Mouse (Mus musculus) heart, embryonic 12.5 days (tissue): Measurements from ENCODE around the gene Syngap1. TPM values are rescaled to one million over a fixed set of nuclear protein-coding genes. Genes with fewer than 3 reads are reported as not detected.

Experiments used
- ATAC-seq: fragments of 200-750 bp; cut with Nextera tagmentation; 2 replicates; pipeline ENCODE4 v1.8.0; 2017; ENCODE audit warnings: moderate TSS enrichment, moderate library complexity; ENCODE audit not compliant: insufficient number of reproducible peaks, low FRiP score
- H3K27ac ChIP-seq: fragments of 300-500 bp; sonication (generic); 2 replicates; pipeline ENCODE4 v1.5.1; 2016; ENCODE audit warnings: mild to moderate bottlenecking, moderate library complexity; ENCODE audit not compliant: poor library complexity, severe bottlenecking
- H3K27me3 ChIP-seq: fragments of 300-500 bp; sonication (generic); replicated peaks from 2 replicates; pipeline ENCODE4 v1.6.1; 2016; ENCODE audit warnings: mild to moderate bottlenecking, moderate library complexity
- H3K36me3 ChIP-seq: fragments of 300-500 bp; sonication (generic); 2 replicates; pipeline ENCODE4 v1.6.1; 2016; ENCODE audit warnings: mild to moderate bottlenecking, moderate library complexity
- H3K4me1 ChIP-seq: fragments of 300-500 bp; sonication (generic); replicated peaks from 2 replicates; pipeline ENCODE4 v1.6.1; 2016; ENCODE audit warnings: mild to moderate bottlenecking
- H3K4me2 ChIP-seq: fragments of 300-500 bp; sonication (generic); 2 replicates; pipeline ENCODE4 v1.6.1; 2016; ENCODE audit warnings: mild to moderate bottlenecking, moderate library complexity
- H3K4me3 ChIP-seq: fragments of 300-500 bp; sonication (generic); 2 replicates; pipeline ENCODE4 v1.5.1; 2016; ENCODE audit warnings: mild to moderate bottlenecking
- H3K9ac ChIP-seq: fragments of 300-500 bp; sonication (generic); 2 replicates; pipeline ENCODE4 v1.6.1; 2016; ENCODE audit warnings: mild to moderate bottlenecking, moderate library complexity
- H3K9me3 ChIP-seq: fragments of 300-500 bp; sonication (generic); replicated peaks from 2 replicates; pipeline ENCODE4 v1.6.1; 2016; ENCODE audit warnings: mild to moderate bottlenecking, moderate library complexity
- WGBS: fragments of 180-500 bp; shearing (Covaris S2); methylation state at CpG from one replicate; pipeline ENCODE4 v1.1.7; 2016; 5-methylcytosine and 5-hydroxymethylcytosine counted together
- polyA plus RNA-seq: library from polyadenylated mRNA; unstranded; fragments of >200 nt; fragmentation: Nextera tagmentation; extraction: Ambion mirVana; gene quantifications from 2 replicates; pipeline ENCODE4 v1.2.1, GENCODE M21; 2016

Syngap1 gene
- polyA plus RNA-seq, 1 experiment from 2014 or later: 2.2 TPM

GRCm38 (mm10) chr17:26995562-26995961 lies 54.5 kb downstream of the Syngap1 start:
- no peak for ATAC-seq
- Histone ChIP-seq H3K4me2 (no peak overlapping the region), H3K9ac (no peak overlapping the region), H3K27ac (no peak overlapping the region), H3K4me1 (peaks cover 32% of the 10 kb centered on the region), H3K27me3 (no peaks in the 10 kb centered on the region), H3K9me3 (no peaks in the 10 kb centered on the region), H3K36me3 (no peaks in the 10 kb centered on the region), H3K4me3 (no peak overlapping the region)
- WGBS: 57% methylated on average over 8 of the region's 8 CpGs

GRCm38 (mm10) chr17:26997661-26998060 lies 56.6 kb downstream of the Syngap1 start:
- no peak overlapping the region for H3K27ac ChIP-seq
- no peak overlapping the region for H3K4me2 ChIP-seq
- no peak overlapping the region for H3K9ac ChIP-seq
- H3K4me1 ChIP-seq: peaks cover 32% of the 10 kb centered on the region
- 63% methylated on average over 4 of the region's 4 CpGs for WGBS
- no peaks in the 10 kb centered on the region for H3K9me3 ChIP-seq
- ATAC-seq: no peak
- no peaks in the 10 kb centered on the region for H3K36me3 ChIP-seq
- H3K27me3 ChIP-seq: no peaks in the 10 kb centered on the region
- no peak overlapping the region for H3K4me3 ChIP-seq

- Histone ChIP-seq H3K9ac (no peak overlapping the region), H3K4me3 (no peak overlapping the region), H3K4me2 (no peak overlapping the region), H3K36me3 (no peaks in the 10 kb centered on the region), H3K9me3 (no peaks in the 10 kb centered on the region), H3K4me1 (peaks cover 32% of the 10 kb centered on the region), H3K27ac (no peak overlapping the region), H3K27me3 (no peaks in the 10 kb centered on the region)
- ATAC-seq: no peak
- 62% methylated on average over 15 of the region's 15 CpGs for WGBS
These were observed 57.2 kb downstream of the Syngap1 start for GRCm38 (mm10) chr17:26998283-26998682.

- Histone ChIP-seq H3K9ac (no peak overlapping the region), H3K4me3 (no peak overlapping the region), H3K4me1 (peaks cover 26% of the 10 kb centered on the region), H3K27me3 (peaks cover 9% of the 10 kb centered on the region; the same call in 1 of the 2 replicates), H3K9me3 (no peaks in the 10 kb centered on the region), H3K4me2 (no peak overlapping the region), H3K27ac (no peak overlapping the region), H3K36me3 (no peaks in the 10 kb centered on the region)
- WGBS: 67% methylated on average over 12 of the region's 12 CpGs
- ATAC-seq: no peak
These were observed 58.9 kb downstream of the Syngap1 start for GRCm38 (mm10) chr17:26999996-27000395.

GRCm38 (mm10) chr17:27001151-27001550 lies 60.1 kb downstream of the Syngap1 start:
- no peak for ATAC-seq
- H3K9ac ChIP-seq: no peak overlapping the region
- no peaks in the 10 kb centered on the region for H3K36me3 ChIP-seq
- H3K4me1 ChIP-seq: peaks cover 15% of the 10 kb centered on the region
- H3K4me2 ChIP-seq: no peak overlapping the region
- no peak overlapping the region for H3K27ac ChIP-seq
- no peak overlapping the region for H3K4me3 ChIP-seq
- H3K9me3 ChIP-seq: no peaks in the 10 kb centered on the region
- peaks cover 11% of the 10 kb centered on the region; the same call in 1 of the 2 replicates for H3K27me3 ChIP-seq
- 73% methylated on average over 7 of the region's 7 CpGs for WGBS

- no peak overlapping the region for H3K27ac ChIP-seq
- H3K9me3 ChIP-seq: no peaks in the 10 kb centered on the region
- 45% methylated on average over 6 of the region's 6 CpGs for WGBS
- H3K9ac ChIP-seq: no peak overlapping the region
- H3K4me1 ChIP-seq: peaks cover 11% of the 10 kb centered on the region; the same call in 1 of the 2 replicates
- ATAC-seq: no peak
- peaks cover 11% of the 10 kb centered on the region; the same call in 1 of the 2 replicates for H3K27me3 ChIP-seq
- no peaks in the 10 kb centered on the region for H3K36me3 ChIP-seq
- no peak overlapping the region for H3K4me2 ChIP-seq
- H3K4me3 ChIP-seq: no peak overlapping the region
These were observed 60.8 kb downstream of the Syngap1 start for GRCm38 (mm10) chr17:27001889-27002288.

- Histone ChIP-seq H3K4me2 (0 out of 2 replicates have a peak overlapping the region, but pooled peaks have one; percentile 23), H3K9ac (no peak overlapping the region), H3K4me1 (peaks cover 11% of the 10 kb centered on the region; the same call in 1 of the 2 replicates), H3K36me3 (no peaks in the 10 kb centered on the region), H3K27ac (no peak overlapping the region), H3K4me3 (no peak overlapping the region), H3K9me3 (no peaks in the 10 kb centered on the region), H3K27me3 (peaks cover 11% of the 10 kb centered on the region; the same call in 1 of the 2 replicates)
- 29% methylated on average over 9 of the region's 9 CpGs for WGBS
- no peak for ATAC-seq
These were observed 63.4 kb downstream of the Syngap1 start for GRCm38 (mm10) chr17:27004431-27004830.

- peak overlapping the region; percentile 23; the same call in 1 of the 2 replicates for H3K4me2 ChIP-seq
- H3K4me1 ChIP-seq: peaks cover 8% of the 10 kb centered on the region; the same call in 1 of the 2 replicates
- ATAC-seq: no peak
- WGBS: 25% methylated on average over 19 of the region's 19 CpGs
- H3K36me3 ChIP-seq: no peaks in the 10 kb centered on the region
- H3K9ac ChIP-seq: no peak overlapping the region
- H3K9me3 ChIP-seq: no peaks in the 10 kb centered on the region
- no peak overlapping the region for H3K4me3 ChIP-seq
- H3K27ac ChIP-seq: no peak overlapping the region
- peaks cover 11% of the 10 kb centered on the region; the same call in 1 of the 2 replicates for H3K27me3 ChIP-seq
These were observed 63.9 kb downstream of the Syngap1 start for GRCm38 (mm10) chr17:27004903-27005485.

- Histone ChIP-seq H3K4me1 (0 out of 2 replicates have a peak, but pooled peaks cover 3% of the 10 kb centered on the region), H3K27ac (no peak overlapping the region), H3K4me2 (0 out of 2 replicates have a peak overlapping the region, but pooled peaks have one; percentile 4), H3K36me3 (no peaks in the 10 kb centered on the region), H3K27me3 (peaks cover 11% of the 10 kb centered on the region; the same call in 1 of the 2 replicates), H3K4me3 (no peak overlapping the region), H3K9ac (no peak overlapping the region), H3K9me3 (no peaks in the 10 kb centered on the region)
- WGBS: 45% methylated on average over 11 of the region's 11 CpGs
- no peak for ATAC-seq
These were observed 64.6 kb downstream of the Syngap1 start for GRCm38 (mm10) chr17:27005644-27006043.

- 82% methylated on average over 2 of the region's 2 CpGs for WGBS
- Histone ChIP-seq H3K4me2 (no peak overlapping the region), H3K9ac (no peak overlapping the region), H3K36me3 (no peaks in the 10 kb centered on the region), H3K27me3 (peaks cover 11% of the 10 kb centered on the region; the same call in 1 of the 2 replicates), H3K9me3 (no peaks in the 10 kb centered on the region), H3K4me3 (no peak overlapping the region), H3K27ac (no peak overlapping the region), H3K4me1 (peaks cover 8% of the 10 kb centered on the region; the same call in 1 of the 2 replicates)
- ATAC-seq: no peak
These were observed 67.2 kb downstream of the Syngap1 start for GRCm38 (mm10) chr17:27008277-27008676.

- 84% methylated on average over 10 of the region's 10 CpGs for WGBS
- no peaks in the 10 kb centered on the region for H3K36me3 ChIP-seq
- no peak overlapping the region for H3K4me3 ChIP-seq
- H3K9me3 ChIP-seq: no peaks in the 10 kb centered on the region
- peaks cover 5% of the 10 kb centered on the region; the same call in 1 of the 2 replicates for H3K4me1 ChIP-seq
- ATAC-seq: no peak
- no peaks in the 10 kb centered on the region for H3K27me3 ChIP-seq
- H3K4me2 ChIP-seq: no peak overlapping the region
- H3K27ac ChIP-seq: no peak overlapping the region
- no peak overlapping the region for H3K9ac ChIP-seq
These were observed 70.1 kb downstream of the Syngap1 start for GRCm38 (mm10) chr17:27011167-27011566.
